Mouse (Mus musculus) C2C12 (cell line): ENCODE measurements at regions not wholly inside any gene's neighbourhood (a gene's known extent, or its start where the extent isn't known, plus 50 kb on each side); places are given as distances from the start of the nearest gene placed in this dataset.

Source experiments
- CTCF ChIP-seq: IDR thresholded peaks from one replicate; pipeline ENCODE4 v1.5.1; 2011; ENCODE audit not compliant: control insufficient read depth, insufficient read depth, insufficient read length
- MAX ChIP-seq: IDR thresholded peaks from one replicate; pipeline ENCODE4 v1.6.1; 2011; ENCODE audit warnings: mild to moderate bottlenecking, control low read depth
- MYOG ChIP-seq: IDR thresholded peaks from one replicate; pipeline ENCODE4 v1.6.1; 2011; ENCODE audit not compliant: control insufficient read depth, insufficient read length; ENCODE audit errors: extremely low read depth
- USF1 ChIP-seq: IDR thresholded peaks from one replicate; pipeline ENCODE4 v1.6.1; 2011; ENCODE audit warnings: low read depth, mild to moderate bottlenecking, control low read depth, moderate library complexity

- no peak for TF ChIP-seq CTCF
- TF ChIP-seq MAX, result no peak
- TF ChIP-seq USF1, result no peak
- no peak for TF ChIP-seq MYOG
Measured at GRCm38 (mm10) chr16:25087741-25088648, 198.6 kb upstream of the Tprg start.
